Comparison of ENCODE assay signal across 8 mouse cellular contexts in the genomic region with DNA sequence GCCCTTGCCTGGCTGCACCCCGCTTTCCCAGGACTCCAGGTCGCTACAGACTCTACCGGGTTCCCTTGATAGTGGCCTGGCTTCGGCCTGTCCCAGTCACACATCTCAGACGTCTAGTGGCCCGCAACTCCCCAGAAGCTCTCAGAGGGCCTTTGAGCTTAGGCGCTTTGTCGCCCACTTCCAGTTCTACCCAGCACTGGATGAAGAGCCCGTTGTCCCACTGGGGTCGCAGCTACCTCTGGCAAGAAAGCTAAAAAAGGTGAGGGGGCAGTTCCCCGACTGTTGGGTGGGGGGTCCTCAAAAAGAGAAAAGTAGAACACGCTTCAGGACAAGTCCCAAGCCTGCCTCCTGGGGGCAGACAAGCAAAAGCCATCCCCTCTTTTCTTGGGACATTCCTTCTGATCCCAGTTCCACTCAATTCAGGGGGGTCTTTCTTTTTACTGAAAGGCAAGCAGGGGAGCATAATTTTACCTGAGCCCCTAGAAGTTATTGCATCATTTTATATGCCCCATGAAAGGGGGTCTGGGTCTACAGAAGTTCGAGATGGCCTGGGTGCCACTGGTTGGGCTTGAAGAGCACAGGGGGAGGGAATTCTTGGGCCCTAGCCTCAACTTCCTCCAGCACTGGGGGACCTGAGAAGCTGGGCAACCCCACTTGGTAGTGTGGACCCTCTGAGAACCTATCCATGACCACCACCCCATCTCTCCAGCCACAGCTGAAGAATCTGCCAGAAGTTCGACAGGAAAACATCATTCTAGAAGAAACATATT. TPM values are rescaled to one million over a fixed set of nuclear protein-coding genes. Genes with fewer than 3 reads are reported as not detected.
DNase-seq lines count a peak whose midpoint lies in the region; ATAC-seq lines count a peak whose summit lies in the region.

No protein-coding gene starts in this region.

- DNase-seq in lung, postnatal 4 days = no peak
- peak; percentile 60 for DNase-seq in kidney, postnatal 10 days
- no peak for DNase-seq in MN1 (ENCODE audit: low spot score)
- DNase-seq in frontal cortex, postnatal 36 days (ENCODE audit: low spot score in 2 of 2) = no peak
- DNase-seq in layer of hippocampus, adult 9-10 months (ENCODE audit: low spot score) = no peak

- peaks cover 20% of the 10 kb centered on the region for H3K4me1 ChIP-seq in lung, embryonic 16.5 days (replicated peaks; ENCODE audit: control insufficient read depth, insufficient read depth, low read length)
- H3K4me1 ChIP-seq in forebrain, embryonic 16.5 days (replicated peaks; ENCODE audit: control insufficient read depth, insufficient read depth, low read length) = peaks cover 28% of the 10 kb centered on the region
- peaks cover 46% of the 10 kb centered on the region for H3K4me1 ChIP-seq in neural tube, embryonic 13.5 days (replicated peaks)

- no peaks in the 10 kb centered on the region for H3K36me3 ChIP-seq in lung, embryonic 16.5 days (ENCODE audit: control insufficient read depth, insufficient read depth, low read length)
- H3K36me3 ChIP-seq in forebrain, embryonic 16.5 days (ENCODE audit: control insufficient read depth, insufficient read depth) = no peaks in the 10 kb centered on the region
- H3K36me3 ChIP-seq in neural tube, embryonic 13.5 days = no peaks in the 10 kb centered on the region

- H3K4me3 ChIP-seq in lung, embryonic 16.5 days (ENCODE audit: low read length) = peak overlapping the region; percentile 33
- H3K4me3 ChIP-seq in forebrain, embryonic 16.5 days (replicated peaks; ENCODE audit: low read length) = peak overlapping the region; percentile 27
- peak overlapping the region; percentile 34 for H3K4me3 ChIP-seq in neural tube, embryonic 13.5 days

- no peak overlapping the region for H3K27ac ChIP-seq in lung, embryonic 16.5 days (ENCODE audit: low read length)
- H3K27ac ChIP-seq in forebrain, embryonic 16.5 days (ENCODE audit: low read length) = no peak overlapping the region
- no peak overlapping the region; the same call in 1 of the 2 replicates for H3K27ac ChIP-seq in neural tube, embryonic 13.5 days (replicated peaks)

- 0 out of 2 replicates have a peak overlapping the region, but pooled peaks have one; percentile 1 for H3K9ac ChIP-seq in lung, embryonic 16.5 days (ENCODE audit: low read length)
- H3K9ac ChIP-seq in forebrain, embryonic 16.5 days (replicated peaks; ENCODE audit: low read depth, low read length) = no peak overlapping the region; the same call in 1 of the 2 replicates
- H3K9ac ChIP-seq in neural tube, embryonic 13.5 days = peak overlapping the region; percentile 71

- H3K9me3 ChIP-seq in lung, embryonic 16.5 days (ENCODE audit: control insufficient read depth, low read length) = no peaks in the 10 kb centered on the region
- H3K9me3 ChIP-seq in forebrain, embryonic 16.5 days (ENCODE audit: control insufficient read depth, low read length) = no peaks in the 10 kb centered on the region
- no peaks in the 10 kb centered on the region for H3K9me3 ChIP-seq in neural tube, embryonic 13.5 days

- H3K27me3 ChIP-seq in lung, embryonic 16.5 days (ENCODE audit: control insufficient read depth, insufficient read depth, low read depth, low read length) = peaks cover 67% of the 10 kb centered on the region
- H3K27me3 ChIP-seq in forebrain, embryonic 16.5 days (replicated peaks; ENCODE audit: control insufficient read depth, insufficient read depth, low read length) = peaks cover 63% of the 10 kb centered on the region
- peaks cover 14% of the 10 kb centered on the region; the same call in 1 of the 2 replicates for H3K27me3 ChIP-seq in neural tube, embryonic 13.5 days

- WGBS in lung, embryonic 16.5 days = 9% methylated on average over 14 of the region's 14 CpGs
- 5% methylated on average over 14 of the region's 14 CpGs for WGBS in forebrain, embryonic 16.5 days
- 7% methylated on average over 14 of the region's 14 CpGs for WGBS in neural tube, embryonic 13.5 days

- ATAC-seq in lung, embryonic 16.5 days (ENCODE audit: low read depth) = no peak
- no peak for ATAC-seq in forebrain, embryonic 16.5 days
- no peak for ATAC-seq in neural tube, embryonic 13.5 days (ENCODE audit: low read depth)

- H3K4me2 ChIP-seq in lung, embryonic 16.5 days (ENCODE audit: low read depth, low read length) = peak overlapping the region; percentile 49
- peak overlapping the region; percentile 45 for H3K4me2 ChIP-seq in forebrain, embryonic 16.5 days (ENCODE audit: low read length)
- H3K4me2 ChIP-seq in neural tube, embryonic 13.5 days = peak overlapping the region; percentile 80

RNA-seq across cellular contexts. Expression of a gene that starts 3.5 kb away (rescaled TPM):
- 11.9 and 12.8 TPM in 2 replicates for polyA plus RNA-seq in lung, embryonic 16.5 days (2015; fragmentation: Nextera tagmentation; extraction: Ambion mirVana)
- polyA plus RNA-seq in forebrain, embryonic 16.5 days (2015; fragmentation: Nextera tagmentation; extraction: Ambion mirVana) = 33.9 and 43.7 TPM in 2 replicates
- polyA plus RNA-seq in neural tube, embryonic 13.5 days (2015; fragmentation: Nextera tagmentation; extraction: Ambion mirVana) = 182 and 184 TPM in 2 replicates
